Mouse (Mus musculus): Measurements from ENCODE around the gene Pum1.
"Not testable (repeated sequence)": the region's sequence is repeated elsewhere in the genome, so short reads cannot be mapped to it uniquely, and the experiment has no call there.

Pum1 gene

GRCm38 (mm10) chr4:130668541-130668940, 5.4 kb downstream of the Pum1 start:
- no peak for DNase-seq (ENCODE audit: low read depth, low spot score)

GRCm38 (mm10) chr4:130668991-130669390, 5.9 kb downstream of the Pum1 start:
- no peak for DNase-seq (ENCODE audit: low read depth, low spot score)

GRCm38 (mm10) chr4:130670023-130670422, 6.9 kb downstream of the Pum1 start:
- DNase-seq (ENCODE audit: low read depth, low spot score): not testable (repeated sequence)

- DNase-seq (ENCODE audit: low read depth, low spot score): no peak
These were observed 8.1 kb downstream of the Pum1 start for GRCm38 (mm10) chr4:130671079-130671845.

DNA sequence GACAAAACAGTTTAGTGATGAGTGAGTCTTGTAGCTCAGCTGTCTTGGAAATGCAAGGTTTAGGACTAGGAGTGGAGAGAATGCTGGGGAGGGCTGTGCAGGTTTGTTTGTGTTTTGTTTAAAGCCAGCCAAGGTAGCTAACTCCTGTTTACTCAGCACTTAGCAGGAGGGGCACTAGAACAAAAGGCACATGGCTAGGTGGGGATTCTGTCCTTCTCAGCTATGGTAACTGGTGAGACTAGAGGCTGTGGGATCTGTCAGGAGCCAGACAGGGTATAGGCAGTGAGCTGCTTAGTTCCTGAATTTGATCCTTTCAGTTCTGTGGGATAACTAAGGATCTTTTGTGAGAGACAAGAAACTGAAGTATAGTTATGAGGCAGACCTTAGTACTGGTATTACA, 9.0 kb downstream of the Pum1 start:
- no peak for DNase-seq (ENCODE audit: low read depth, low spot score)

- no peak for DNase-seq (ENCODE audit: low read depth, low spot score)
These were observed 13.6 kb downstream of the Pum1 start for GRCm38 (mm10) chr4:130676746-130677145.

GRCm38 (mm10) chr4:130678149-130678548, 15.0 kb downstream of the Pum1 start:
- no peak for DNase-seq (ENCODE audit: low read depth, low spot score)

- DNase-seq (ENCODE audit: low read depth, low spot score): no peak
These were observed 17.6 kb downstream of the Pum1 start for GRCm38 (mm10) chr4:130680676-130681075.

- DNase-seq (ENCODE audit: low read depth, low spot score): not testable (repeated sequence)
These were observed 19.9 kb downstream of the Pum1 start for GRCm38 (mm10) chr4:130683051-130683450.

- no peak for DNase-seq (ENCODE audit: low read depth, low spot score)
These were observed 30.8 kb downstream of the Pum1 start for GRCm38 (mm10) chr4:130693936-130694335.

DNA sequence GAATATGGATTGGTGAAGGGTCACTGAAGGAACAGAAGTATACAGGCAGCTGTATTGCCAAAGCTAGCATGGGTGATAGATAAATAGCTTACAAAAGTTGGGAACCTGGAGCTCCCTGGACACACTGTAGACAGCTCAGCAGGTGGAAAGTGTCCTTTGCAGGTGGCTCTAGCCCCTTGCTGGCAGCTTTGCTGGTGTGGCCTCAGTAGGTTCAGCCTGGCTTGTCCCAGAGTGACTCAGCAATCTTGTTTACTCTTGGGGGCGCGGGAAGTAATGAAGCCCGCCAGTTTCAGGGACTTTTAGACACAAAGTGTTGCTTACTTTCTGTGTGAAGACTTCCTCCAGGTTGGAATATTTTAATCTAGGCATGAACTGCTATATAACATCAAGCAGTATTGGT, 31.9 kb downstream of the Pum1 start:
- no peak for DNase-seq (ENCODE audit: low read depth, low spot score)

DNA sequence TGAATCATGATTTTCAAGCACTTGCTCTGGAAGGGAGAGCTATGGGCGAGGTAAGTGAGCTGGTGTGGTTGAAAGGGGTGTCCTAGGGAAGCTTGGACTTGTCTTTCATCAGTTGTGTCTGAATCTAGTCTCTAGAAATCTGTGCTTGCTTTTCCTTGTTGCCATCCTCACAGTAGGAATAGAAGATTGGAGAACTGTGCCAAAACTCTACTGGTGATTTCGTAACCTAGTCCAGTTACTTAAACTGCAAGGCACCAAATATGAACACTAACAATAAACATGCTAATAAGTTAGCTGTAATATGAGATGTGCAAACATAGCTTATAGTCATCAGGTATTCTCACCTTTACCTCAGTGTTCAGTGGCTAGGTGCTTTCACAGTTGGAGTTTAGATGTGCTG, 37.9 kb downstream of the Pum1 start:
- no peak for DNase-seq (ENCODE audit: low read depth, low spot score)

GRCm38 (mm10) chr4:130702835-130703535, 39.9 kb downstream of the Pum1 start:
- no peak for DNase-seq (ENCODE audit: low read depth, low spot score)

- DNase-seq (ENCODE audit: low read depth, low spot score): no peak
These were observed 40.5 kb downstream of the Pum1 start for GRCm38 (mm10) chr4:130703601-130704000.

DNA sequence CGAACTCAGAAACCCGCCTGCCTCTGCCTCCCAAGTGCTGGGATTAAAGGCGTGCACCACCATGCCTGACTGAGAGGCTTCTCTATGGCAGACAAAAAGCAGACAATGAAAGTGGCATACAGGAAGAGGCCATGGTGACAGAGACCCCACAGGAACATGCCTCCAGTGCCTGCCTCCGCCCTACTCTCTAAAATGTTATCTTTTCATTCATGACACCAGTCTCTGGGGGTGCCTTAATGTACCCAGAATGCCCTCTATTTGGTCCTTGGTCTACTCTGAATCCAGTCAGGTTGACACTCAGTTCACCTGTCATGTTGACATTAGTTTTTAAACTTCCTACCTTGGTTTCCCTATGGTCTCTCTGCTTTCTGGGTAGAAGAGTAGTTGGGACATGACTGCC, 41.5 kb downstream of the Pum1 start:
- no peak for DNase-seq (ENCODE audit: low read depth, low spot score)

- DNase-seq (ENCODE audit: low read depth, low spot score): peak; percentile 39
These were observed 43.3 kb downstream of the Pum1 start for GRCm38 (mm10) chr4:130706215-130707000.

DNA sequence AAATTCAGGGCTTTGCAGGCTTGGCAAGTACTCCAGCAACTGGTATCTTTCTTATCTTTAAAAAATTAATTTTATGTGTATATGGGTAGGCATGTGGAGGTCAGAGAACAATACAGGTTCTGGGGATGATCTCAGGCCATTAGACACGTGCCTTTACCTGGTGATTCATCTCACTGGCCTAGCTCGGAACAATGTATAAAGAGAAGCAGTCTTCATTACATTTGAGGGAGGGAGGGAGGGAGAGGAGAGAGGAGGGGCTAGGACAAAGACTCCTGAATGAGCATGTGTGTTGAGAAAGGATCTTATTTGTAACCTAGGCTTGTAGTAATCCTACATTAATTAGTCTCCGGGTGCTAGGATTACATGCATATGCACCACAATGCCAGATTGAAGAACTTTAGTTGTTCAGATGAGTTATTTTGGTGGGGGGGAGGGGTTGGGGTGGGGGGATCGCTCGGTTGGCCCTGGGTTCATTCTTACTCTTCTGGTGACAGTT, 48.3 kb downstream of the Pum1 start:
- DNase-seq (ENCODE audit: low read depth, low spot score): no peak

DNA sequence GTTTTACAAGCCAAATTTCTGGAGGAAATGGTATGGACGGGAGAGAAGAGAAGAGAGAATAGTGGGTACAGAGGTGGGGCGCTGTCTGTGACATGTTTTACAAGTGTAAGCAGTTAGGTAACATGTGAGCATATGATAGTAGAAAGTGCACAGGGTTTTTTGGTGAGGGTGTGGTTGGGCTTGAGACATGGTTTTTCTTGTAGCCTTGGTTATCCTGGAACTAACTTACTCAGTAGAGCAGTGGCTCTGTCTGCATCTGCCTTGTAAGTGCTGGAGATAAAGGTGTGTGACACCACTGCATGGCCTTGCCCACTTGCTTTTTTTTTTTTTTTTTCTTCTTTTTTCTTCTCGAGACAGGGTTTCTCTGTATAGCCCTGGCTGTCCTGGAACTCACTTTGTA, 49.2 kb downstream of the Pum1 start:
- no peak for DNase-seq (ENCODE audit: low read depth, low spot score)

DNA sequence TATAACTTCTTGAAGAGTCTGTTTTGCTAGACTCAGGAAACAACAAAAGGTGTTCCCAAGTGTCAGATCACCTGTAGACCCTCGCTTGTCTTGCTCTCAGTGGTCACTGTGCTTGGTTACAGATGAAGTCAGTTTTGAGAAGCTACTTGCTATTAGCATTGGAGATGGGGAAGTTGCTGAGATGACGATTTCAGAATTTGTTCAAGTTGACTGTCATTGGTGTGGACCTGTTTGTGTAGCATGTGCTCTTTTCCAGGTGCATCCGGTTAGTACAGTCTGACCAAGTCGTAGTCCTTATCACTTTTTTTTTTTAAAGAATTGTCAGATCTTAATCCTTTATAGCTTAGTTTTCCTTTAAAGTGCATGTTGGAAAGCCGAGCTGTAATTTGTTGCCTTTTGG, 50.3 kb downstream of the Pum1 start:
- no peak for DNase-seq (ENCODE audit: low read depth, low spot score)

DNA sequence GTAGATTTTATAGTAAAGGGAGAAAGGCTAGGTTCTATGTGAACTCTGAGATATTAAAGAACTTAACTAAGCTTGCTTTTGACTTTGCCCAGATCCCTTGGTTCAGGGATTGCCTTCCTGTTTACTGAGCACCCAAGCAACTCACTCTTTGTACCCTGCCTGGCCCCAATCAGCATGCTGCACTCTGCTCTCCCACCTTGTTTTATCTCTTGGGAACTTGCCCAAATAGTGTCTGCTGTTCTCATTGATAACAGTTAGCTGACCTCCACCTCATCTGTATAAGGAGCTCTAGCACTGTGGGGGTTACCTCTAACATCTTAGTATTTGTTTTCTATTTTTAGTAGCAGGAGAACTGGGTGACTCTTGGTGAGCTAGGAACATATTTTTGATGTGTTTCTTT, 52.0 kb downstream of the Pum1 start:
- DNase-seq (ENCODE audit: low read depth, low spot score): no peak

- no peak for DNase-seq (ENCODE audit: low read depth, low spot score)
These were observed 52.5 kb downstream of the Pum1 start for GRCm38 (mm10) chr4:130715623-130716022.

DNA sequence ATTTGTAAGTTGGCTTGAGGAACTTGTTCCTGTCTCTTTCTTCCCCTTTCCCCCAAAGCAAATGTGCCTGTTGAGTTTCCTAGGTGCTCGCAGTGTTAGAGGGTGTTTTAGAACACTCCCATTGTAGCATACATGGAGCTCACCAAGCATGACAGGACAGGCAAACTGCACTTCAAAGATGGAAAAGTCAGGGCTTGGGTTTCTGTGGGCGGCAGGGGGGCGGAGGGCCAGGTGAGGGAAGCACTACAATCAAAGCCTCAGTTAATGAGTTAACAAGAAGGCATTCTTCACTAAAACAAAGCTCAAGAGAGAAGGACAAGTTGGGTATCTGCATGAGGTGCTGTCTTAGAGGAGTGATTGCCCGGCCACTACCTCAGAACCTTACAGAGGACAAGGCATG, 56.2 kb downstream of the Pum1 start:
- DNase-seq (ENCODE audit: low read depth, low spot score): no peak

Measured in CD4-positive helper T cell, adult 2 months (primary cell).